Mouse (Mus musculus) neutrophil, adult 5-6 weeks (primary cell): ENCODE results near the gene Sgms2. TPM values are rescaled to one million over a fixed set of nuclear protein-coding genes. Genes with fewer than 3 reads are reported as not detected.

Experiments
- ATAC-seq: fragments of 151-379, 151-347 bp; 2 replicates; pipeline ENCODE4 v1.8.0; 2017; ENCODE audit warnings: mild to moderate bottlenecking, moderate TSS enrichment; ENCODE audit not compliant: insufficient number of reproducible peaks, poor library complexity, low FRiP score, severe bottlenecking; ENCODE audit errors: extremely low read depth
- total RNA-seq: library from RNA; stranded (forward); fragments of 200-1000 nt; gene quantifications from 2 replicates; pipeline ENCODE4 v1.2.3, GENCODE M21; 2017

The Sgms2 gene
- total RNA-seq, 1 experiment from 2014 or later, result 60.1 TPM

GRCm38 (mm10) chr3:131291890-131292289 is 199.3 kb downstream of the Sgms2 start:
- no peak for ATAC-seq

- no peak for ATAC-seq
Observed at GRCm38 (mm10) chr3:131274151-131274550, 217.1 kb downstream of the Sgms2 start.

GRCm38 (mm10) chr3:131272374-131273100 is 218.7 kb downstream of the Sgms2 start:
- ATAC-seq, result no peak

GRCm38 (mm10) chr3:131271559-131272373 is 219.4 kb downstream of the Sgms2 start, which contains the start of gene Hadh:
Gene Hadh (minus strand): TSS chr3:131272101.
- ATAC-seq, result peak; percentile 76

- ATAC-seq, result no peak
Observed at GRCm38 (mm10) chr3:131271157-131271556, 220.1 kb downstream of the Sgms2 start.

GRCm38 (mm10) chr3:131270381-131270780 is 220.8 kb downstream of the Sgms2 start:
- ATAC-seq, result no peak

Other genes starting within 250 kb of the Sgms2 start
- 14.7 and 22.2 TPM in 2 replicates for gene Hadh, start 219.3 kb downstream of the Sgms2 start, total RNA-seq
- gene Cyp2u1, start 188.2 kb downstream of the Sgms2 start, total RNA-seq, result not detected in 2 replicates
- gene Papss1, start 73.4 kb upstream of the Sgms2 start, total RNA-seq, result 15.6 and 15.7 TPM in 2 replicates